Mouse (Mus musculus): ENCODE data around the gene Cd164l2.

Gene Cd164l2

DNA sequence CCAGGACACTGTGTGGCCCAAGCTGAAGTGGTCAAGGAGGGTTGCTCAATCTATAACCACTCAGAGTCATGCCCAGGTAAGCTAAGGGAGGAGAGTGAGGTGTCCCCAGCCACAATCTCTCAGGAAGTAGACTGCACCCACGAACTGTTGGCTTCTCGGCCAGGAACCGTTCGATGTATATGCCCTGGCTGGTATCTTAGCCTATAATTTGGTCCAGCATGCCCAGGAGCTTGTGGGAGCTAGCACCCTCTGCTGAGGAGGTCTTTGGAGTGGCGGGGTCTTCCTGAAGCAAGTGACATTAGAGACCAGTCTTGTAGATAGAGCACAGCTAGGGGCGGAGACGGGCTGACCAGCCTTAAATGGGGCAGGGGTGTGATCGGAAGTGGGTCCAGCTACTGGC lies 9.8 kb downstream of the Cd164l2 start:
- no peak for DNase-seq (ENCODE audit: low spot score in 2 of 2)

DNA sequence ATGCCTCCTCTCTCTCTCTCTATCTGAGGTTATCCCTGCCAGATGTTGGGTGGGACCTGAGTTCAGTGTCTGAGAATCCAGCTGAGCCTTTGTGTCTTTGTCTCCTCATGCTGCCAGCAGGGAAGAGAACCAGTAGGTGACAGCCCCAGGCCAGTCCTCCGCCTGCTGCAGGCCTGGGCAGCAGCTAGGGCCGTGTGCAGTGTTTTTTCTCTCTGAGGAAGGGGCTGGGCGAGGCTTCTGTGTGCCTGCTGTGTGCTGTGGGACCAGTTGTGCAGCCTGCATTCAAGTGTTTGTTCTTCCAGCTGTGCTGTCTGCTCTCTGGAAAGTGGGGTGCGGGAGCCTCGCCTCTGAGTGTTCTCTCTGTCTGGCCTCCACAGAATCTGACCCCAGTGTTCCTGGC lies 11.9 kb downstream of the Cd164l2 start:
- no peak for DNase-seq (ENCODE audit: low spot score in 2 of 2)

DNA sequence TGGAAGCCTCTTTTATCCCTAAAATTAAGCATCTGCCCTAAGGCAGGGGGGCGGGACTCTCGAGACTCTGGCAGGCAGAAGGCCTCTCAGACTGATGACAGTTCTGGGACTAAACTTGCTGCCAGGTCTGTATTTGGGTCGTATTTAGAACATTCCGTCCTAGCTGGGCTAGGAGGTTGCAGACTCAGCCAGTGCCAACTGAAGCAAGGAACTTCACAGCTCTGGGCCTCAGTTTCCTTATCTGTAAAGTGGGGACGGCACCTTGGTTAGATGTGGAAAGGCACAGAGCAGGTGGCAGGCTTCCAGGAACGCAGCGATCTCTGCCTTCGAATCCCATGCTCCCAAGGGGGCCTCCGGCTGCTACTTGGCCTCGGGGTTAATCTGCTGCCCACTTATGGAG lies 14.1 kb downstream of the Cd164l2 start:
- DNase-seq (ENCODE audit: low spot score in 2 of 2): no peak

DNA sequence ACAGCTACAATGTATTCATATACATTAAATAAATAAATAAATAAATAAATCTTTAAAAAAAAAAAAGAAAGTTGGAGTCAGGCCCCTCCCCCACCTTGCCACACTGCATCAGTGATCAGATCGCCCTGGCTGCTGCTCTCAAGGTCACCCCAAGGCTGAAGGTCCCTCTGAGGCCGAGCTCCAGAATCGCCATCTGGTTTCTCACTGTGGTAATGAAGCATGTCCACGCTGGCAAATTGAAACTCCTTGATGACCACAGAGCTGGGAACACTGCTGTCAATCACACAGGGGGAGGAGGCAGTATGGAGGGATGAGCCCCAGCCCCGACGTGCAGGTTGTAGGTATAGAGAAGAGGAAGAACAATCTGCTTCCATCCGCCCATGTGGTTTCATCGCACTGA lies 15.7 kb downstream of the Cd164l2 start:
- DNase-seq (ENCODE audit: low spot score in 2 of 2): no peak

DNA sequence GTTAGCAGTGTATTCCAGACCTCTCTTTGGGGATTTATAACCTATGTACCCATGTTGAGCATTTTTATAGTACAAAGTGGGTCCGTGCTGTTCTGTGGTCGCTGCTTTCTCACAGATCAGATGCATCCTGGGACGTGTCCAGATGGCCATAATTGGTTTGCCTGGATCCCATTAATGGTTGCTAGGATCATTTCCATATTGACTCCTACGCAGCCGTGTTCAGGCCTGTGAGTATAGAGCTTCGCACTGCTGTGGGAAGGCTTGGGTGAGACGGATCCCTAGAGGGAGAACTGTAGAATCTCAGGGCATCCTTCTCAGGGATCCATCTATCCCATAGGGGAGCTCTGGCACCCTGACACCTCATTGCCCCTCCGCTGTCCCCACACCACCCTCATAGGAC lies 17.7 kb downstream of the Cd164l2 start:
- DNase-seq (ENCODE audit: low spot score in 2 of 2): no peak

DNA sequence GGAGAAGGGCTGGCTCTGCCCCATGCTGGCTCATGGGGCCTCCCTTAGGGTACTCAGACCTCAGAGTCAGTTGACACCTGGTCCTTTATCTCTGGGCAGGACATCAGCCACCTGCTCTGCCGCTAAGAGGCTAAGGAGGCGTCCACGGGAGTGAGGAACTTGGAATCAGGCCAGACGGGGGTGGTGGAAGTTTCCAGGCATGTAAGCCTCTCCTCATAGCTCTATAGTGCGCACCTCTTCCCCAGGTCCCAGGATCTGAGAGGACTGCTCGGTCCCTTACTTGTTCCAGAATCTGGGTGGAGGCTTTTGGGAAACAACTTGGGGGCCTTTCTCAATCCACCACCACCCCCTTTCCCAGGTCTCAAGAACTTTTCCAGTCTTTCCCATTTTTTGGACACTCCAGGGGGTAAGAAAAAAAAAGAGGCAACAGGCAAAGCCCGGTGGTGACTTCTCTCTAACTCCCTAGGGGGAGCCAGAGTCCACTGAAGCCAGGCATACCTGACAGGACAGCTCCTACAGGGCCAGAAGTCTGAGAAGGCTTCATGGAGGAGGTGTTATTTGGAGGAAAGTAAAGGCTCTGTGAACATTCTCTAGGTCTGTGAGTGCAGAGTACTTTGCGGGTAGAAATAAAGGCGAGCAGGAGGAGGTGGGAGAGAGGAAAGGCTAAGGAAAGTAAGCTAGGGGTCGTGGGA lies 21.5 kb downstream of the Cd164l2 start:
- DNase-seq (ENCODE audit: low spot score in 2 of 2): no peak

DNA sequence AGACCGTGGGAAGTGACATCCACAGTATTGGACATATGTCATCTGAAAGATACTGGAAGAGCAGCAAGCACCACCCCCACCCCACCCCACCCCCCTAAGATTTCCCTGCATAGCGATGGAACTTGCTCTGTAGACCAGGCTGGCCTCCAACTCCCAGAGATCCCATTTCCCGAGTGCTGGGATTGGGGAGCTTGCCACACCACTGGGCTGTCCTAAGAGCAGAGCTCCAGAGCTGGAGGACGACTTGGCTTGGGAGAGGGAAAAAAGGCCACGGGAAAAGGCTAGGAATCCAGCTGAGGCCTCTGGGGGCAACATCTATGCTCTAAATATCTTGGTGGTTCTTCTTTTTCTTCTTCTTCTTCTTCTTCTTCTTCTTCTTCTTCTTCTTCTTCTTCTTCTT lies 22.8 kb downstream of the Cd164l2 start:
- DNase-seq (ENCODE audit: low spot score in 2 of 2): no peak

DNA sequence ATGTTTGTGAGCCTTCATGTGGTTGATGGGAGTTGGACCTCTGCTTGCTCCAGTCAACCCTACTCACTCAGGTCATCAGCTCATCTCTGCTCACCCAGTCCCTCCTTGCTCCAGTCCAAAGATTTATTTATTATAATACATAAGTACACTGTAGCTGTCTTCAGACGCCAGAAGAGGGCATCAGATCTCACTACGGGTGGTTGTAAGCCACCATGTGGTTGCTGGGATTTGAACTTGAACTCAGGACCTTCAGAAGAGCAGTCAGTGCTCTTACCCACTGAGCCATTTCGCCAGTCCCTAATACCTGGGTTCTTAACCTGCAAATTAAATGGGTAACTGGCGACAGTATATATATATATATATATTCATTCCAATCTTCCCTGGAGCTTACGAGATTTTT lies 23.5 kb downstream of the Cd164l2 start:
- DNase-seq (ENCODE audit: low spot score in 2 of 2): no peak

DNA sequence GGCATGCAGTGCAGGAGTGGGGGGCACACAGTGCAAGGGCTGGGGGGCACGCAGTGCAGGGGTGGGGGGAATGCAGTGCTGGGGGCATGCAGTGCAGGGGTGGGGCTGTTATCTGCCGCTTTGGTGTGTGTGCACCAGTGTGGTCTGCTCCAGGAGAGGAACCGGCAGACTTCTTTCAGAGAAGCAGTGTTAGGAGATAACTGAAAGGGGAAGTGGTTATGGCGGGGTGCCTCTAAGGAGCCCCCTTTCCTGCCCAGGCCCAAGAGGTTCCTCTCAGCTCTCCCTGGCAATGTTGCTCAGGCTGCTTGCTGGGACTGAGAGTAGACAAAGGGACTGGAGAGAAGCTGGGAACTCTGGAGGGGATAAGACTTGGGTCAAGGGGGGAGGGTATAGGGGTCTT lies 26.0 kb downstream of the Cd164l2 start:
- DNase-seq (ENCODE audit: low spot score in 2 of 2): no peak

DNA sequence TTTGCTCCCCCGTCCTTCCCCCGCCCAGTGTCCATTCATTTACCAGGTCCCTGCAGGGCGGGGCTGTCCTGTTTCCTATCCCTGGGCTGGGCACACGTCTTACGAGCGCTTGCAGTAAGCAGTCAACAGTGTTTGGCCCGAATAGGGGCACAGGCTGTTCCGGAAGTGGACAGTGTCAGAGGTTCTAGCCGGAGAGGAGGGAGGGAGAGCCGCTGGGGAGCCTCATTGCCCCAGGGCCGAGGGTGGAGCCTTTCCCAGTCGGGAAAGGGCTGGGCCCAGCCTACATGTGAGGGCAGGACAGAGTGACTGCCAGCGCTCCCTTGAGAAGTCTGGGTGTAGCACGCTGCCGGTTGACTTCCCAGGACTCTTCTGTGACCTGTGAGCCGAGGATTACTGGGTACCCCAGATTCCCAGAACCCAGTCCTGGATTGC lies 28.6 kb downstream of the Cd164l2 start, which contains the start of gene Map3k6:
Gene Map3k6, plus strand, starts transcription at position 329 of the 432 bp plus-strand sequence.
- DNase-seq (ENCODE audit: low spot score in 2 of 2): peak in 1 of 2 experiments; percentile 30

DNA sequence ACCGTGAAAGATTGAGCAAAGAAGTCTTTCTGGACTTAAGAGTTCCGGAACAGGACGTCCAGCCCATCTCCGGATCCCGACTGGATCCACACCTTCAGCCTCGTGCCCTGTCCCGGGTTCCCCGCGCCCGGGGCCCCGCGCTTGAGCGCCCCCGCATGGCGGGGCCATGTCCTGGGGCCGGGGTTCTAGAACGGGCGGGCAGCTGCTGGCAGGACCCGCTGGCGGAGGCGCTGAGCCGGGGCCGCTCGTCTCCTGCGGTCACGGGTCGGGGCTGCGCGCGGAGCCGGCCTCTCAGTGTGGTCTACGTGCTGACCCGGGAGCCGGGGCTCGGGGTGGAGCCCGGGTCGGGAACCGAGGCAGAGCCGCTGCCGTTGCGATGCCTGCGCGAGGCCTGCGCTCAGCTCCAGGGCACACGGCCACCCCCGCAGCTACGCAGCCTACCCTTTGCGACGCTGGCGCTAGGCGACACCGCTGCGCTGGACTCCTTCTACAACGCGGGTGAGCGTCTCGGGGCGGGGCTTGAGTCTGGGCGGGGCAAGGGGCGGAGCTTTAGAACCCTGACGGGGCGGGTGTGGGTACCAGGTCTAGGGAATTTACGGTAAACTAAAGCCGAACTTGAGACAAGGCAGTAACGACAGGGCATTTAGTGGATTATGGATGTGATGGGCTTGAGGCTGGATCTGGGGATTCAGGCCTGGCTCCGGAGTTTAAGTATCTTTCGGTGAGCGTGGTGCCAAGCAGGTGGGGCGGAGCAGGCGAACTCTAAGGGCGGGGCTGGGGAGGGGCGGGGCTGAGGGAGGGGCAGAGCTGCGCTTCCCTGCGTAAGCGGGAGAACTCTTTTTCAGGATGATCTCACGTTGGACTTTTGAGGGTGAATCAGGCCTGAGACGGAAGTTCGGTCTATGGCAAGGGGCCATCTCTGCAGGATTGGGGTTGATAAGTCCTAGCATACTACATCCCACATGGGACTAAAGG lies 29.3 kb downstream of the Cd164l2 start:
- peak; percentile 81 to 82 for DNase-seq (ENCODE audit: low spot score in 2 of 2)

DNA sequence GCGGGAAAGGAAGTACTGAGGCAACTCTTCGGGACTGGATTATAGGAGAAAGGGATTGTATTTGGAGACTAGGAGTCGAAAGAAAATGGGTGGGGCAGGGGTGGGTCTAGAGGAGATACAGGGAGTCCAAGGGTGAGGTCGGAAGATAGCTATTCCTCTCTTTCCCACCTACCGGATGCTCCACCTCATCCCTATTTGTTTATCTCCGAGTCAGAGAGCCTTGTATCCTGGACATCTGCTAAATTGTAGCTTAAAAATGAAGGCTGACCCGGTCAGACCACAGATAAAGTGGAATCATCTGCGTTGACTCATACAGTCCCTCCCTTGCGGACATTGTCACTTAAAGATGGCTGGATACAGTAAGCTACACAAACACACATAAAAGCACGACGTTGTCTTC lies 30.0 kb downstream of the Cd164l2 start:
- DNase-seq (ENCODE audit: low spot score in 2 of 2): no peak

DNA sequence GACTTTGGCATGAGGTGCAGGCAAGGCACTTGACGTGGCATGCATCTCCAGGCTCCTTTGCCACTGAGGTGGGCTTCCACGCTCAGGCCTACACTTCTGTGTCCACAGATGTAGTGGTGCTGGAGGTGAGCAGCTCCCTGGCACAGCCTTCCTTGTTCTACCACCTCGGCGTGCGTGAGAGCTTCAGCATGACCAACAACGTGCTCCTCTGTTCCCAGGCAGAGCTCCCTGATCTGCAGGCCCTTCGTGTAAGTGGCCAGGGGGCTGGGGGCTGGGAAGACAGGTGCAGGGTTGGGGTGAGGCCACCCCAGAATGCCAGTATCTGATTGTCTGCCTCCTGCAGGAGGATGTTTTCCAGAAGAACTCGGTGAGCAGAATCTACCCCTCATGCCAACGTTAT lies 30.8 kb downstream of the Cd164l2 start:
- no peak for DNase-seq (ENCODE audit: low spot score in 2 of 2)

DNA sequence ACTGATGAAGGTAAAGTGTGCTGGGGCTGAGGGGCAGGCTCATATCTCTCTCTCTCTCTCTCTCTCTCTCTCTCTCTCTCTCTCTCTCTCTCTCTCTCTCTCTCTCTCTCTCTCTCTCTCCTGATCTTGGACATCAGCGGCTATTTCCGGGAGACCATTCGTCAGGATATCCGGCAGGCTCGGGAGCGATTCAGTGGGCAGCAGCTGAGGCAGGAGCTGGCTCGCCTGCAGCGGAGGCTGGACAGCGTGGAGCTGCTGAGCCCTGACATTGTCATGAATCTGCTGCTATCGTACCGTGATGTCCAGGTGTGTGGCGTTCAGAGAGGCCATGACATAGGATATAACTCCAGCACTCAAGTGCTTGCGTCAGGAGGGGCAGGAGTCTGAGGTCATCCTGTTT lies 31.6 kb downstream of the Cd164l2 start:
- DNase-seq (ENCODE audit: low spot score in 2 of 2): no peak

DNA sequence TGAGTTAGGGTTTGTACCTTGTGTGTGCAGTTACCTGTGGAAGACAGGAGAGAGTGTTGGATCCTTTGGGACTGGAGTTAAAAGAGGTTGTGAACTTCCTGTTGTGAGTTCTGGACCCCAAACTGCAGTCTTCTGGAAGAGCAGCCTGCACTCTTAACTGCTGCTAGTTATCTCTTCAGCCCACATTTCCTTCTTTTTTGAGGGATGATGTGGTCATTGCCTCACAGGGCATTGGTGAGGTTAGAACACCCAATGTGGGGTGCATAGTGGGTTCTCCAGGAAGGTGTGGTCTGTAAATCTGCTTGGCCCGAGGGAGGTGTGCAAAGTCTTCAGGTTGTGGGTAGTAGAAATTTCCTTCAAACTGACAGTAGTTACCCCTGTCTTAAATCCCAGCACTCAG lies 32.4 kb downstream of the Cd164l2 start:
- no peak for DNase-seq (ENCODE audit: low spot score in 2 of 2)

DNA sequence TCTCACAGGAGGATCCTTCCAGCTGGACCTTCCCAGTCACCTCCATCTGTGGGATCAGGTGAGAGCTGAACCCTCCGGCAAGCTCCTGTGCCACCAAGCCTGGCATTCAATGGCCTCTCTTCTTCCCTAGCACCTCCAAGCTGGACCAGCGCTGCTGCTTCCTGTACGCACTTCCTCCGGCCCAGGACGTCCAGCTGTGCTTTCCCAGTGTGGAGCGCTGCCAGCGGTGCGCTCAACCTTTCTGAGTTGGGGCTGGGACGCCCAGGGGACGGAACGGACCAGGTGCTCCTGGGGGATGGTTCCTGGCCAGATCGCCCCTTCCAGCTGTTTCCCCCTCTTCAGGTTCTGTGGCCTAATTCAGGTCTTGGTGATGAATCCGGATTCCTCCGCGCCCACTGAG lies 35.1 kb downstream of the Cd164l2 start:
- no peak for DNase-seq (ENCODE audit: low spot score in 2 of 2)

DNA sequence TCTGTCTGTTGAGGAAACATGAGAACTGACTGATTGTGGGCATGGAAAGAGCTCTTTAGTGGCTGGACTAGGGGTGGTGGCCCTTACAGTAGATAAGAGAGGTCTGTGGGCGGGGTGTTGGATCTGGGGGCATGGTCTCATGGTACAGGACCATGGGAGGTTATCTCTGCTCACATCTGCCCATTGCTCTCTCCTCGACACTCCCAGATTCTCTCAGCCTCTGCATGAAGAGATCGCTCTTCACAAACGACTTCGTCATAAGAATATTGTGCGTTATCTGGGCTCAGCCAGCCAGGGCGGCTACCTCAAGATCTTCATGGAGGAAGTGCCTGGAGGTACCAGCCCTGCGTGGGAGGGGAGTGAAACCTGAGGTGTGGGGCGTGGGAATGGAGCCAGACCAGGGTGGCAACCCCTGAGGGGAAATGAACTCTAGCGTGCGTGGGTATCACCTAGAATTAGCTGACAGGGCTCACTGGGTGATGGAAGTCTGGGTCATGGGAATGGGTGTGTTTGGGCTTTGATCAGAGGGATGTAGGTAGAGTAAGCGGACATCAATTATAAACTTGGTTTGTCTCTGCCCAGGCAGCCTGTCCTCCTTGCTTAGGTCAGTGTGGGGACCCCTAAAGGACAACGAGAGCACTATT lies 36.0 kb downstream of the Cd164l2 start:
- DNase-seq (ENCODE audit: low spot score in 2 of 2): no peak

DNA sequence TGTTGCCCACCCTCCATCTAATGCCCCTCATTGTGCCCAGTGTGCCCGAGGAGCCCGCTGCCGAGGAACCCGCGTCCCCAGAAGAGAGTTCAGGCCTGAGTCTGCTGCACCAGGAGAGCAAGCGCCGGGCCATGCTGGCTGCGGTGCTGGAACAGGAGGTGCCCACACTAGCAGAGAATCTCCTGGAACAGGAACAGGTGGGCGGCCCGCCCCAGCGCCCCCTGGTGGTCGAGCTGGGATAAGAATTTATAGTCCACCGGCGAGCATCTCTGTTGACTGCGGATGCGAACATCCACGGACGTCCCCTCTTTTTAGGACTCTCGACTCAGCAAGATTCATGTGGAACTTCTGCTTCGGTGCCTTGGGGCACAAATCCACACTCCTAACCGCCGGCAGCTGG lies 38.7 kb downstream of the Cd164l2 start:
- DNase-seq (ENCODE audit: low spot score in 2 of 2): peak; percentile 64 to 76

DNA sequence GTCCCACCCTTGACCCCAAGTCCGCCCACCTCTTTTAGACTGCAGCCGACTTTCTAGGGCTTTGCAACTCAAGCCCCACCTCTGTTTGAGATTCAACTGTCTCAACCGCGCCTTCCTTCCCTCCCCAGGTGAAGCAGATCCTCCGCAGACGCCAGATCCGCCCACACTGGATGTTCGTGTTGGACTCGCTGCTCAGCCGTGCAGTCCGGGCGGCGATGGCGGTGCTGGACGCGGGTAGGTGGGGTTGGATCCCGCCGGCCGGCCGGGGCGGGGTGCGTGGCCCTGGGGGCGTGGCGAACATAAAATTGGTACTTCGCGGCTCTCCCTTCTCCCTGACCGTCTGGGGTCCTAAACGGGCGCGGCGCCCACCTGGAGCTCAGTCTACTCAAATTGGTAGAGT lies 39.3 kb downstream of the Cd164l2 start:
- no peak for DNase-seq (ENCODE audit: low spot score in 2 of 2)

DNA sequence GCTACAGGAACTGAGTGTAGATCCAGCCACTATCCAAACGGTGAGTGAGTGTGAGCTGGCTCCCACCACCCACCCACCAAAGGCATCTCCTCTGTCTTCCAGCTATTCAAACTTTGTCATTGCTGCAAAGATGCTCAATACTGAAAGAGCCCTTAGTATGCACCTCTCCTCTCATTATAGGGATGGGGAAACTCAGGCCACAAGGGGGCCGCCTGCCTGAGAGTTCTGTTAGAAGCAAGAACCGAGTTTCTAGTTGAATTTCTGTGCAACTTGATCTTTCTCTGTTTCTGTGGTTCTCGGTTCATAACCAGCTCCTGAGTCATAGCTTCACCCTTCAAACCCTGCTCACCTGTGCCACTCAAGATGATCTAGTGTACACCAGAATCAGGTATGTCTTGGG lies 40.2 kb downstream of the Cd164l2 start:
- DNase-seq (ENCODE audit: low spot score in 2 of 2): no peak

DNA sequence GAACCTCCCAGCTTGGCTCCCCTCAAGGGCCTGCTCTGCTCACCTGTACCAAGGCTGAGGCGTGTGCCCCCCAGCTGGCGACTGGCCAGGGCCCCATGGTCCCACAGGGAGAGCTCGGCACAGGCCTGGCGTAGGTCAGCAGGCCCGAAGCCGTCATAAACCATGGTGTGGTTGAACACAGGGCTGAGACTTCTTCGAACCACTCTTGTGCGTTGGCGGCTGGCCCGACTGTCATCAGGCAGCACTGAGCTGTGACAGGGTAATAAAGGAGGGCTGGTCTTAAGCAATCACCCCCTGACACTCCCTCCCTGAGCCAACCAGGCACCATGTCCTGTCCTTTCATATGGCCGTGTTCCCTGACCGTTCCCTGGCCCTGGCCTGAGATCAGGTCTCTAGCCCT lies 41.5 kb downstream of the Cd164l2 start:
- DNase-seq (ENCODE audit: low spot score in 2 of 2): no peak

DNA sequence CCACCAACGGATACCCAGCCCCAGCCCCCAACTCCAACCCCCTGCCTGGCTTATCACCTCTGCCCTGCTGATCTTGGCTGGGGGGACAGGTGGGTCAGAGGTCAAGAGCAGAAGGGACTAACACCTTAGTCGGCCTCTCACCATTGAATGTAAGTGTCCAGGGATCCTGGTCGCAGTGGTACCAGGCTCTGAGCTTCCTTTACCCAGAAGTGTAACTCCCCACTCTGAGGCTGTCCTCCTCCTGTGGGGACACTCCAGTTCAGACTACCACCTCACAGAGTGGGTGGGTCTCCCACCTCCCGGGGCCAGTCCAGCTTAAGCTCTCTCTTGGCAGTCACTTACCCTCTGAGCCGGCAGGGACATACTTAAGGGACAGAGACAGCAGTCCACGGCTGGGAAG lies 43.5 kb downstream of the Cd164l2 start:
- DNase-seq (ENCODE audit: low spot score in 2 of 2): no peak

DNA sequence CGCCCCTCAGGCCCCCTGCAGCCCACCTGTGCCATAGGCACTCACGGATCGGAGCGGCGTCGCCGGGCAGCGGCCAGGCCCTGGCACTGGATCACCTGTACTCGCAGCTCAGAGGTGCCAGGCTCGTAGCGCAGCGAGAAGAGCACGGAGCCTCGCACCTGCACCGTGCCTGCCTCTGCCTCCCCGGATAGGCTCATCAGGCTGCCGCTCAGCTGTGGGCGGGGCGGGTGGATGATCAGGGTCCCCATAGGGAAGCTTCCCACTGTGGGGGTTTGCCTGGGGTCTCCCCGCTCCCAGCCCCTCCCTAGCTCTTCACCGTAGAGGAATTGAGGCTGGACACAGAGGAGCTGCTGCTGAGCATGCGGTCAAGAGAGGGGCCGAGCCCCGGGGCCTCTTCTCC lies 44.9 kb downstream of the Cd164l2 start:
- DNase-seq (ENCODE audit: low spot score in 2 of 2): no peak

Data from right cerebral cortex, postnatal 36 days (tissue).